ENCODE assay signal across 16 mouse cellular contexts in genomic region chr11:94674984-94675383, GRCm38 (mm10). TPM values are rescaled to one million over a fixed set of nuclear protein-coding genes. Genes with fewer than 3 reads are reported as not detected.
DNase-seq lines count a peak whose midpoint lies in the region; ATAC-seq lines count a peak whose summit lies in the region.
"Had no signal": no experiment of that assay in that cellular context is flagged by ENCODE, and none has a peak within 500 bp of the region (broad histone marks: within the 10 kb centered on the region; RNA-seq: fewer than 3 reads in every experiment).

No protein-coding gene starts in this region.

- 0 out of 2 replicates have a peak overlapping the region, but pooled peaks have one; percentile 5 for H3K4me2 ChIP-seq in kidney, embryonic 15.5 days
- H3K4me2 ChIP-seq in midbrain, embryonic 15.5 days: no peak overlapping the region
- peak overlapping the region; percentile 91; the same call in 1 of the 2 replicates for H3K4me2 ChIP-seq in embryonic facial prominence, embryonic 14.5 days (ENCODE audit: low read depth, low read length)
- H3K4me2 ChIP-seq: liver, embryonic 15.5 days had no signal

- H3K36me3 ChIP-seq in kidney, embryonic 15.5 days: peaks cover 7% of the 10 kb centered on the region
- peaks cover 22% of the 10 kb centered on the region for H3K36me3 ChIP-seq in midbrain, embryonic 10.5 days
- H3K36me3 ChIP-seq in midbrain, embryonic 15.5 days (replicated peaks): no peaks in the 10 kb centered on the region
- H3K36me3 ChIP-seq in embryonic facial prominence, embryonic 10.5 days (replicated peaks): peaks cover 27% of the 10 kb centered on the region
- peaks cover 10% of the 10 kb centered on the region for H3K36me3 ChIP-seq in embryonic facial prominence, embryonic 14.5 days (ENCODE audit: control insufficient read depth, insufficient read depth, low read length)
- H3K36me3 ChIP-seq: liver, embryonic 15.5 days had no signal

- no peak overlapping the region for H3K4me3 ChIP-seq in kidney, embryonic 15.5 days (replicated peaks)
- peak overlapping the region; percentile 12; the same call in 1 of the 2 replicates for H3K4me3 ChIP-seq in midbrain, embryonic 10.5 days
- no peak overlapping the region for H3K4me3 ChIP-seq in midbrain, embryonic 15.5 days
- H3K4me3 ChIP-seq in embryonic facial prominence, embryonic 10.5 days: 0 out of 2 replicates have a peak overlapping the region, but pooled peaks have one; percentile 95
- H3K4me3 ChIP-seq in embryonic facial prominence, embryonic 14.5 days (ENCODE audit: low read depth, low read length): no peak overlapping the region
- H3K4me3 ChIP-seq: heart, embryonic 15.5 days; intestine, embryonic 15.5 days; liver, embryonic 15.5 days had no signal

- no peaks in the 10 kb centered on the region for H3K9me3 ChIP-seq in kidney, embryonic 15.5 days (replicated peaks)
- no peaks in the 10 kb centered on the region for H3K9me3 ChIP-seq in midbrain, embryonic 10.5 days (replicated peaks)
- no peaks in the 10 kb centered on the region for H3K9me3 ChIP-seq in midbrain, embryonic 15.5 days
- no peaks in the 10 kb centered on the region for H3K9me3 ChIP-seq in embryonic facial prominence, embryonic 10.5 days
- no peaks in the 10 kb centered on the region for H3K9me3 ChIP-seq in embryonic facial prominence, embryonic 14.5 days (ENCODE audit: control insufficient read depth, low read length)
- H3K9me3 ChIP-seq: heart, embryonic 15.5 days; intestine, embryonic 15.5 days; liver, embryonic 15.5 days had no signal

- no peak overlapping the region for H3K9ac ChIP-seq in kidney, embryonic 15.5 days
- no peak overlapping the region for H3K9ac ChIP-seq in midbrain, embryonic 15.5 days
- no peak overlapping the region for H3K9ac ChIP-seq in embryonic facial prominence, embryonic 14.5 days (ENCODE audit: low read depth, low read length)
- H3K9ac ChIP-seq: heart, embryonic 15.5 days; liver, embryonic 15.5 days had no signal

- 72% methylated on average over 5 of the region's 5 CpGs for WGBS in kidney, embryonic 15.5 days
- 87% methylated on average over 5 of the region's 5 CpGs for WGBS in midbrain, embryonic 10.5 days
- 82% methylated on average over 5 of the region's 5 CpGs for WGBS in midbrain, embryonic 15.5 days
- WGBS in embryonic facial prominence, embryonic 10.5 days: 87% methylated on average over 5 of the region's 5 CpGs
- WGBS in embryonic facial prominence, embryonic 14.5 days: 71% methylated on average over 5 of the region's 5 CpGs

- no peak overlapping the region for H3K27ac ChIP-seq in kidney, embryonic 15.5 days
- H3K27ac ChIP-seq in midbrain, embryonic 10.5 days (replicated peaks): no peak overlapping the region
- no peak overlapping the region for H3K27ac ChIP-seq in midbrain, embryonic 15.5 days
- H3K27ac ChIP-seq in embryonic facial prominence, embryonic 10.5 days (replicated peaks): no peak overlapping the region
- no peak overlapping the region for H3K27ac ChIP-seq in embryonic facial prominence, embryonic 14.5 days (replicated peaks; ENCODE audit: low read depth, low read length)
- H3K27ac ChIP-seq: heart, embryonic 15.5 days; intestine, embryonic 15.5 days; kidney, postnatal 0 days; liver, embryonic 15.5 days had no signal

- DNase-seq in kidney, postnatal 25 days: no peak
- DNase-seq in midbrain, embryonic 10.5 days (ENCODE audit: low spot score): no peak
- DNase-seq in embryonic facial prominence, embryonic 10.5 days (ENCODE audit: low spot score): no peak
- DNase-seq in embryonic facial prominence, embryonic 14.5 days (ENCODE audit: low spot score): no peak
- no peak for DNase-seq in spleen, postnatal 4 days (ENCODE audit: low spot score in 2 of 2)
- DNase-seq: adrenal gland, postnatal 10 days; cerebellum, adult 8-10 months had no signal

- peaks cover 33% of the 10 kb centered on the region for H3K4me1 ChIP-seq in kidney, embryonic 15.5 days
- H3K4me1 ChIP-seq in midbrain, embryonic 10.5 days: peaks cover 52% of the 10 kb centered on the region
- peaks cover 24% of the 10 kb centered on the region for H3K4me1 ChIP-seq in midbrain, embryonic 15.5 days
- peaks cover 48% of the 10 kb centered on the region for H3K4me1 ChIP-seq in embryonic facial prominence, embryonic 10.5 days
- peaks cover 28% of the 10 kb centered on the region for H3K4me1 ChIP-seq in embryonic facial prominence, embryonic 14.5 days (ENCODE audit: control insufficient read depth, insufficient read depth, low read length)

- ATAC-seq in kidney, embryonic 15.5 days (replicated peaks; ENCODE audit: low FRiP score): no peak
- ATAC-seq in midbrain, embryonic 15.5 days (replicated peaks): no peak
- no peak for ATAC-seq in embryonic facial prominence, embryonic 14.5 days (ENCODE audit: low read depth)
- ATAC-seq: CD4-positive, CD25-positive, alpha-beta regulatory T cell, adult 4 months; intestine, embryonic 15.5 days had no signal

- H3K27me3 ChIP-seq in kidney, embryonic 15.5 days: no peaks in the 10 kb centered on the region
- no peaks in the 10 kb centered on the region for H3K27me3 ChIP-seq in midbrain, embryonic 10.5 days (ENCODE audit: low read depth, poor library complexity, severe bottlenecking)
- H3K27me3 ChIP-seq in midbrain, embryonic 15.5 days (replicated peaks): no peaks in the 10 kb centered on the region
- no peaks in the 10 kb centered on the region for H3K27me3 ChIP-seq in embryonic facial prominence, embryonic 10.5 days (replicated peaks; ENCODE audit: low read depth, poor library complexity, severe bottlenecking)
- no peaks in the 10 kb centered on the region for H3K27me3 ChIP-seq in embryonic facial prominence, embryonic 14.5 days (replicated peaks; ENCODE audit: control insufficient read depth, insufficient read depth, low read length)
- H3K27me3 ChIP-seq: heart, embryonic 15.5 days; intestine, embryonic 15.5 days; liver, embryonic 15.5 days had no signal

RNA-seq across cellular contexts. Expression of gene Xylt2, which starts 2.3 kb away (rescaled TPM):
- polyA plus RNA-seq in kidney, embryonic 15.5 days (2015; fragmentation: Nextera tagmentation; extraction: Ambion mirVana): 20.3 and 22.4 TPM in 2 replicates
- polyA plus RNA-seq in midbrain, embryonic 10.5 days (2016; fragmentation: Nextera tagmentation; extraction: Ambion mirVana): 13.8 and 14.4 TPM in 2 replicates
- 12.8 and 14.5 TPM in 2 replicates for polyA plus RNA-seq in midbrain, embryonic 15.5 days (2015; fragmentation: Nextera tagmentation; extraction: Ambion mirVana)
- 15.1 and 16.3 TPM in 2 replicates for polyA plus RNA-seq in embryonic facial prominence, embryonic 10.5 days (2016; fragmentation: Nextera tagmentation; extraction: Ambion mirVana)
- polyA plus RNA-seq in embryonic facial prominence, embryonic 14.5 days (2014; fragmentation: Nextera tagmentation; extraction: Ambion mirVana): 22.5 and 29.1 TPM in 2 replicates

RNA-seq across cellular contexts. Expression of gene Eme1, which starts 21.2 kb away (rescaled TPM):
- 25.9 and 27.1 TPM in 2 replicates for polyA plus RNA-seq in kidney, embryonic 15.5 days (2015; fragmentation: Nextera tagmentation; extraction: Ambion mirVana)
- polyA plus RNA-seq in midbrain, embryonic 10.5 days (2016; fragmentation: Nextera tagmentation; extraction: Ambion mirVana): 61.7 and 64.1 TPM in 2 replicates
- 3.1 and 3.5 TPM in 2 replicates for polyA plus RNA-seq in midbrain, embryonic 15.5 days (2015; fragmentation: Nextera tagmentation; extraction: Ambion mirVana)
- polyA plus RNA-seq in embryonic facial prominence, embryonic 10.5 days (2016; fragmentation: Nextera tagmentation; extraction: Ambion mirVana): 58.6 and 59.4 TPM in 2 replicates
- polyA plus RNA-seq in embryonic facial prominence, embryonic 14.5 days (2014; fragmentation: Nextera tagmentation; extraction: Ambion mirVana): 12.6 and 16.9 TPM in 2 replicates

RNA-seq across cellular contexts. Expression of gene Mrpl27, which starts 21.4 kb away (rescaled TPM):
- 148 and 154 TPM in 2 replicates for polyA plus RNA-seq in kidney, embryonic 15.5 days (2015; fragmentation: Nextera tagmentation; extraction: Ambion mirVana)
- 143 and 145 TPM in 2 replicates for polyA plus RNA-seq in midbrain, embryonic 10.5 days (2016; fragmentation: Nextera tagmentation; extraction: Ambion mirVana)
- polyA plus RNA-seq in midbrain, embryonic 15.5 days (2015; fragmentation: Nextera tagmentation; extraction: Ambion mirVana): 133 and 138 TPM in 2 replicates
- polyA plus RNA-seq in embryonic facial prominence, embryonic 10.5 days (2016; fragmentation: Nextera tagmentation; extraction: Ambion mirVana): 141 and 153 TPM in 2 replicates
- 98.3 and 105 TPM in 2 replicates for polyA plus RNA-seq in embryonic facial prominence, embryonic 14.5 days (2014; fragmentation: Nextera tagmentation; extraction: Ambion mirVana)

RNA-seq across cellular contexts. Expression of gene Gm11541, which starts 29.3 kb away (rescaled TPM):
- 0.53 and 0.63 TPM in 2 replicates for polyA plus RNA-seq in kidney, embryonic 15.5 days (2015; fragmentation: Nextera tagmentation; extraction: Ambion mirVana)
- polyA plus RNA-seq in midbrain, embryonic 10.5 days (2016; fragmentation: Nextera tagmentation; extraction: Ambion mirVana): not detected in 2 replicates
- polyA plus RNA-seq in midbrain, embryonic 15.5 days (2015; fragmentation: Nextera tagmentation; extraction: Ambion mirVana): not detected in 2 replicates
- not detected in 2 replicates for polyA plus RNA-seq in embryonic facial prominence, embryonic 10.5 days (2016; fragmentation: Nextera tagmentation; extraction: Ambion mirVana)
- 0.51 and 0.85 TPM in 2 replicates for polyA plus RNA-seq in embryonic facial prominence, embryonic 14.5 days (2014; fragmentation: Nextera tagmentation; extraction: Ambion mirVana)
- polyA plus RNA-seq: CD4-positive, CD25-positive, alpha-beta regulatory T cell, adult 4 months; frontal cortex, adult 2 months; gonadal fat pad, adult 2 months; heart, embryonic 15.5 days; liver, embryonic 15.5 days had no signal

RNA-seq across cellular contexts. Expression of gene Lrrc59, which starts 45.4 kb away (rescaled TPM):
- 204 and 215 TPM in 2 replicates for polyA plus RNA-seq in kidney, embryonic 15.5 days (2015; fragmentation: Nextera tagmentation; extraction: Ambion mirVana)
- 265 and 286 TPM in 2 replicates for polyA plus RNA-seq in midbrain, embryonic 10.5 days (2016; fragmentation: Nextera tagmentation; extraction: Ambion mirVana)
- 165 and 166 TPM in 2 replicates for polyA plus RNA-seq in midbrain, embryonic 15.5 days (2015; fragmentation: Nextera tagmentation; extraction: Ambion mirVana)
- polyA plus RNA-seq in embryonic facial prominence, embryonic 10.5 days (2016; fragmentation: Nextera tagmentation; extraction: Ambion mirVana): 258 and 280 TPM in 2 replicates
- 205 and 210 TPM in 2 replicates for polyA plus RNA-seq in embryonic facial prominence, embryonic 14.5 days (2014; fragmentation: Nextera tagmentation; extraction: Ambion mirVana)

Comparison
In these comparisons a context has a peak if more than half of its experiments do, and no peak if none do; other contexts are left out.
1. H3K4me3 ChIP-seq: peak in midbrain, embryonic 10.5 days (single experiment) and embryonic facial prominence, embryonic 10.5 days (single experiment); none in kidney, embryonic 15.5 days (single experiment), midbrain, embryonic 15.5 days (single experiment) and embryonic facial prominence, embryonic 14.5 days (single experiment).